In the genomic region with DNA sequence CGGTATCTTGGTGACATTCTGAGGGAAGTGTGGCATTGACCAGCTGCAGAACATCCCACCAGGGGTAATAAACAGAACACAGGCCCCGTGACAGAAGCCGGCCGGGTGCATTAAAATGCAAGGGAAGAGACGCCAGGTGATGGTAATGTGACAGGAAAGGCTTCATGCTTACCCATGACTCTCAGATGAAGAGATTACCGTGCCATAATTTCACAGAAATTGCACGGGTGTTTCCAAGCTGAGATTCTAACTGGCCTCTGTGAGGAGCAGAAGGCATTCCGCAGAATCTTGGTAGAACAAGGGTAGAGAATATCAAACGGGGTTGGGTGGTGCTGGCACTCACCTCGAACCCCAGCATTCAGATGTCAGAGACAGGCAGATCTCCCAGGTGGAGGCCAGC, we compare ENCODE assay signal across 19 mouse cellular contexts.
DNase-seq lines count a peak whose midpoint lies in the region; ATAC-seq and TF ChIP-seq lines count a peak whose summit lies in the region.
"Had no signal": no experiment of that assay in that cellular context is flagged by ENCODE, and none has a peak within 500 bp of the region (broad histone marks: within the 10 kb centered on the region; RNA-seq: fewer than 3 reads in every experiment).

No protein-coding gene starts in this region.

- TF ChIP-seq CTCF in spleen, adult 2 months (IDR thresholded peaks at IDR 0.05; ENCODE audit: extremely low read depth, insufficient read depth, insufficient read length, insufficient replicate concordance) = no peak
- no peak for TF ChIP-seq CTCF in gastrocnemius, adult 2 months (IDR thresholded peaks at IDR 0.05)

- 66% methylated on average over 10 of the region's 10 CpGs for WGBS in spleen, adult 2 months

- H3K4me3 ChIP-seq in spleen, adult 2 months (ENCODE audit: extremely low read depth, insufficient read depth, insufficient read length) = no peak overlapping the region
- no peak overlapping the region for H3K4me3 ChIP-seq in gastrocnemius, adult 2 months
- H3K4me3 ChIP-seq: embryonic facial prominence, embryonic 13.5 days; forebrain, embryonic 12.5 days; heart, adult 2 months; heart, embryonic 15.5 days; hindbrain, embryonic 12.5 days had no signal

- peak; percentile 24 for ATAC-seq in inflammation-experienced regulatory T-cells, adult 6 months
- ATAC-seq: forebrain, embryonic 16.5 days had no signal

- H3K36me3 ChIP-seq in spleen, adult 2 months (ENCODE audit: control insufficient read depth, insufficient read depth, low read length) = no peaks in the 10 kb centered on the region
- H3K36me3 ChIP-seq: embryonic facial prominence, embryonic 13.5 days; forebrain, embryonic 12.5 days; G1E; heart, embryonic 15.5 days; hindbrain, embryonic 12.5 days had no signal

- H3K27ac ChIP-seq in spleen, adult 2 months (ENCODE audit: insufficient read depth, low read length) = peak overlapping the region; percentile 63
- H3K27ac ChIP-seq in gastrocnemius, adult 2 months = no peak overlapping the region
- H3K27ac ChIP-seq: embryonic facial prominence, embryonic 13.5 days; forebrain, embryonic 12.5 days; heart, adult 2 months; heart, embryonic 15.5 days; hindbrain, embryonic 12.5 days had no signal

- no peaks in the 10 kb centered on the region for H3K27me3 ChIP-seq in spleen, adult 2 months (ENCODE audit: control insufficient read depth, insufficient read depth, low read length)
- H3K27me3 ChIP-seq: embryonic facial prominence, embryonic 13.5 days; forebrain, embryonic 12.5 days; heart, embryonic 15.5 days; hindbrain, embryonic 12.5 days had no signal

- DNase-seq in spleen, adult 2 months (ENCODE audit: low read depth in 1 of 2, low spot score in 2 of 2) = no peak
- no peak for DNase-seq in spleen, postnatal 14 days (ENCODE audit: low spot score in 2 of 2)
- DNase-seq in CD4-positive, CD25-positive, alpha-beta regulatory T cell, adult 2 months (ENCODE audit: low read depth, low spot score) = peak; percentile 61
- peak; percentile 53 for DNase-seq in thymus, postnatal 4 days
- DNase-seq in lung, postnatal 14 days = no peak
- no peak for DNase-seq in gastrocnemius, adult 2 months
- DNase-seq: adrenal gland, postnatal 14 days; cerebellum, adult 11-12 months; cerebellum, adult 9-10 months; cerebellum, postnatal 36 days; gastrocnemius, postnatal 14 days; heart, adult 2 months had no signal

- no peak for TF ChIP-seq POLR2A in spleen, adult 2 months (IDR thresholded peaks at IDR 0.05; ENCODE audit: low read depth, low read length)

- no peaks in the 10 kb centered on the region; the same call in 1 of the 2 replicates for H3K4me1 ChIP-seq in spleen, adult 2 months (ENCODE audit: control insufficient read depth, insufficient read depth, insufficient read length)
- H3K4me1 ChIP-seq: heart, embryonic 15.5 days had no signal

- intact Hi-C loops in gastrocnemius, adult 2 months (cut with DNase I) = no loop called here

Comparison
In these comparisons a context has a peak if more than half of its experiments do, and no peak if none do; other contexts are left out.
1. DNase-seq: peak in CD4-positive, CD25-positive, alpha-beta regulatory T cell, adult 2 months (single experiment) and thymus, postnatal 4 days (single experiment); none in spleen, adult 2 months (0 of 2), spleen, postnatal 14 days (0 of 2), lung, postnatal 14 days (single experiment) and gastrocnemius, adult 2 months (single experiment).